Mouse (Mus musculus) bone marrow macrophage, adult 2 months (primary cell): ENCODE data around the gene Cd4. TPM values are rescaled to one million over a fixed set of nuclear protein-coding genes. Genes with fewer than 3 reads are reported as not detected.

ENCODE experiments used
- H3K27ac ChIP-seq: 2 replicates; pipeline ENCODE4 v1.5.1; 2012; ENCODE audit warnings: low read depth, low read length; ENCODE audit not compliant: insufficient read depth
- H3K4me1 ChIP-seq: 2 replicates; pipeline ENCODE4 v1.6.1; 2012; ENCODE audit warnings: low read length; ENCODE audit not compliant: control insufficient read depth, insufficient read depth
- H3K4me3 ChIP-seq: 2 replicates; pipeline ENCODE4 v1.5.1; 2012; ENCODE audit warnings: mild to moderate bottlenecking, low read length, moderate library complexity; ENCODE audit not compliant: insufficient read depth
- CTCF ChIP-seq: IDR thresholded peaks from 2 replicates; pipeline ENCODE4 v1.5.1; 2012; ENCODE audit warnings: low read depth, mild to moderate bottlenecking, low read length, moderate library complexity
- POLR2A ChIP-seq: IDR thresholded peaks from 2 replicates; pipeline ENCODE4 v1.6.1; 2012; ENCODE audit warnings: mild to moderate bottlenecking, low read depth, low read length, borderline replicate concordance
- polyA plus RNA-seq: library from polyadenylated mRNA; stranded (reverse); fragments of >200 nt; gene quantifications from 2 replicates; pipeline ENCODE4 v1.2.4, GENCODE M21; 2012; ENCODE audit not compliant: missing spikeins, insufficient read depth, insufficient read length

The Cd4 gene
- 20.6 and 23.4 TPM in 2 replicates for polyA plus RNA-seq

DNA sequence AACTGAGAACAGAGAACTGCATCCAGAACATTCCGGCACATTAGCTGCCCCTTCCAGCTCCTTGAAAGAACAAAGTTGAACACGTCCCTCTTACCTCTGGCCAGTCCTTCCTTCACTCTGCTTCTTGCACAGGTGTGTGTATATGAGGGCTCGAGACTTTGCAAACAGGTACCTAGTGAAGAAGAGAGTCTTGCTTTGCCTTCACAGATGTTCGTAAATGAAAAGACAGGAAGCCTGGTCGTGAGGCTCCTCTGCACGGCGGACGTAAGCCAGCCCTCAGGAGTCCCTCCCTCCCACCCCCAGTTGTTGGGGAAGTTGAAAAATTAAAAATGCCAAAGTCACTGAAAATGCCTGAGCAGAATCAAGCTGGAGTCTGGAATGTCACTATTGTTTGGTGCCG lies at the start of gene Cd4:
Cd4 (minus strand) TSS at position 236 of the 400 bp plus-strand sequence.
- Histone ChIP-seq H3K27ac (no peak within 1 kb of the TSS), H3K4me1 (peaks cover 21% of the 10 kb centered on the region), H3K4me3 (no peak within 1 kb of the TSS)
- TF ChIP-seq CTCF, result no peak
- no peak for TF ChIP-seq POLR2A

DNA sequence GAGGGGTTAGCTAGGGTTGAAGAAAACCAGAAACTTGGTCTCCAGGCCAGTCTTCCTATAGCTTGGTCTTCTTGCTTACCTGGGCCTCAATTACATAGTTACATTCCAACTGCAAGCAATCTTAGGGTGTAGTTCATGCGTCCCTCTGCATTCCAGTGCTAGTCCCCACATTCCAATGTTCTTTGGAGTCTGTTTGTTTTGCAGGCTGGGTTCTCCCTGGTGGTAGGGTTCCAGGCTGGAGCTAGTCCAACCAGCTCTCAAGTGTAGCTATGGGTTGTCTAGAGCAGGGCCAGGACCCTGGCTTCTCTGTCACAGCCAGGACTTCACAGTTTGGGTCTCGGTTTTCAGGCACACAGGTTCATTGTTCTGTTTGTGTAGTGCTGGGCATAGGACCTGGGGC lies 49.5 kb upstream of the Cd4 start:
- TF ChIP-seq CTCF (no peak), POLR2A (no peak)
- Histone ChIP-seq H3K4me1 (peaks cover 3% of the 10 kb centered on the region), H3K4me3 (no peak overlapping the region), H3K27ac (no peak overlapping the region)

DNA sequence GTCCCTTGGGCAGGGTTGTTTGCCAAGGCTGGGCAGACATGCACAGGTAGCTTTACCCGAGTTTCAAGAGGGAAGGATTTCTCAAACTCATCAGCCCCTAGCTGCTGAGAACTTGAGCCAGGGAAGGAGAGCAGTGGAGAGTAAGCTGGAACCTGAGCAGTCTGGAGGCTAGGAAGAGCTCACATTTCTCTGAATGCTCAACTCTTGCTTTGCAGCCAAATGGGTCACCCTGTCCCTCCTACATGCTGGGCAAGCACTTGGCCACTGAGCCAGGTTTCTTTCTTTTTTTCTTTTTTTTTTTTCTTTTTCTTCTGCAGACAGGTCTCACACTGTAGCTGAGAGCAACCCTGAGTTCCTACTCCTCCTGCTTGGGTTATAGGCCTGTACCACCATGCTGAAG lies 48.7 kb upstream of the Cd4 start:
- Histone ChIP-seq H3K4me1 (peaks cover 8% of the 10 kb centered on the region), H3K4me3 (no peak overlapping the region), H3K27ac (no peak overlapping the region)
- TF ChIP-seq CTCF (no peak), POLR2A (no peak)

DNA sequence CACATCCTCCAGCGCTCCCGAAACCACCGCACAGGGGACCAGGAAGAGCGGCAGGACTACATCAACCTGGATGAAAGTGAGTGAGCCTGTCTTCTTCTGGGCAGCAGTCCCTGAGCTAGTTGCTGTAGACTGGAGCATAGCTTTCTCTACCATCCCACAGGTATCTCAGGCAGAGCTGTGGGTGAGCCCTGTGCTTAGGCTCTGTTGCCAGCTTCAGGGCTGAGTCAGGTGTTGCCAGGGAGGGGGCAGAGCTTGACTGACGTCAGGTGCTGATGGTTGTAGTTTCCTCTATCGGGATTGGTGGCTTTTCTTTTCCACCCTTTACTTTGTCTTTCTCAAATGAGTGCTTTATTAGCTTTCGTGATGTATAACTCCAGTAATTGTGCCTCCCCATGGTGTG lies 46.6 kb upstream of the Cd4 start:
- H3K4me3 ChIP-seq, result no peak overlapping the region
- no peak for TF ChIP-seq CTCF
- no peak for TF ChIP-seq POLR2A
- H3K4me1 ChIP-seq, result peaks cover 14% of the 10 kb centered on the region
- no peak overlapping the region for H3K27ac ChIP-seq

- Histone ChIP-seq H3K27ac (no peak overlapping the region), H3K4me1 (peaks cover 14% of the 10 kb centered on the region), H3K4me3 (no peak overlapping the region)
- TF ChIP-seq POLR2A, result no peak
- TF ChIP-seq CTCF, result no peak
Measured at GRCm38 (mm10) chr6:124933127-124933526, 45.1 kb upstream of the Cd4 start.

DNA sequence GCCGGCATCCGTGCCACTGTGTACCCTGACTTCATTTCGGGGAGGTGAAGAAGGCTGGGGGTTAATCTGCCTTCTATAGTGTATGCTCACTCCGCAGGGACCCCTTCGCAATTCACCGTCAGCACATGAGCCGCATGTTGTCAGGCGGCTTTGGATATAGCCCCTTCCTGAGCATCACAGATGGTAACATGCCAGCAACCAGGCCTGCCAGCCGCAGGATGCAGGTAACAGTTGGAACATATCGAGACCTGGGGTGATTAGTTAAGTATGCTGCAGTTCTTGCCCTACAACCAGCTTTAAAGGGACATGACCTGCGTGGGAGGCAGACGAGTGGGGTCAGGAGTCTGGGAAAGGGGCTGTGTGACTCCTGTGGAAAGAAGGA lies 44.3 kb upstream of the Cd4 start:
- TF ChIP-seq CTCF (no peak), POLR2A (no peak)
- Histone ChIP-seq H3K27ac (no peak overlapping the region), H3K4me1 (peaks cover 14% of the 10 kb centered on the region), H3K4me3 (peak overlapping the region; percentile 91)

GRCm38 (mm10) chr6:124931525-124932313 lies 43.7 kb upstream of the Cd4 start:
- Histone ChIP-seq H3K4me3 (peak overlapping the region; percentile 91), H3K27ac (peak overlapping the region; percentile 73), H3K4me1 (peaks cover 14% of the 10 kb centered on the region)
- TF ChIP-seq POLR2A (no peak), CTCF (no peak)

GRCm38 (mm10) chr6:124930754-124931524 lies 42.9 kb upstream of the Cd4 start, which contains the start of gene Mlf2:
Mlf2 (plus strand) TSS chr6:124931386.
- peak within 1 kb of the TSS; percentile 91 for H3K4me3 ChIP-seq
- peak within 1 kb of the TSS; percentile 73 for H3K27ac ChIP-seq
- TF ChIP-seq CTCF (peak; percentile 84), POLR2A (no peak)
- H3K4me1 ChIP-seq, result peaks cover 14% of the 10 kb centered on the region

- Histone ChIP-seq H3K4me1 (peaks cover 14% of the 10 kb centered on the region), H3K27ac (peak overlapping the region; percentile 38), H3K4me3 (peak overlapping the region; percentile 51)
- no peak for TF ChIP-seq CTCF
- TF ChIP-seq POLR2A, result no peak
Measured at GRCm38 (mm10) chr6:124930231-124930630, 42.2 kb upstream of the Cd4 start.

DNA sequence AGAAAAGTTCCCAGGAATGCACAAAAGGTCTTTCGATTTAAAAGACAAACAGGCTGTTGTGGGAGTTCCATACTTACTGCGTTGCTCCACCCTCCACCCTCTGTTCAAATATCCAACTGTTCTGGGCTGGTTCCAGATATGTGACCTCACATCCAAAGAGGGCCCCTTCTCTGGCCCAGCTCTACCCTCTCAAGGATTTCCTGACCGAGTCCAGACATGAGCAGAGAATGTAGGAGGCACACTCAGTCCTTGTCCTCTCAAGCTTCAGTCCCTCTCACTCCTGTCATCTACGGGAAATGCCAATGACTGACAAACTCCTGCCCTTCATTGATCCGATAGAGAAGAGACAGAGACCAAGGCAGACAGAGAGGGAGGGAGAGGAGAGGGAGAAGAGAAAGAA lies 37.9 kb upstream of the Cd4 start:
- Histone ChIP-seq H3K27ac (no peak overlapping the region), H3K4me1 (peaks cover 17% of the 10 kb centered on the region), H3K4me3 (no peak overlapping the region)
- TF ChIP-seq POLR2A (no peak), CTCF (no peak)
